Mouse (Mus musculus): ENCODE measurements at regions not wholly inside any gene's neighbourhood (a gene's known extent, or its start where the extent isn't known, plus 50 kb on each side); places are given as distances from the start of the nearest gene placed in this dataset.
A peak's percentile ranks its signal among the peaks of the same experiment; 100 is the strongest.

GRCm38 (mm10) chrX:11131253-11131652 is 167.8 kb upstream of the H2al1a start:
- intact Hi-C loops (cut with DNase I), result no loop called here
- no peak for DNase-seq (ENCODE audit: extremely low spot score in 1 of 2, low spot score in 2 of 2)

GRCm38 (mm10) chrX:11139971-11140421 is 159.1 kb upstream of the H2al1a start:
- intact Hi-C loops (cut with DNase I), result no loop called here
- DNase-seq (ENCODE audit: extremely low spot score in 1 of 2, low spot score in 2 of 2), result peak in 1 of 2 experiments; percentile 59

DNA sequence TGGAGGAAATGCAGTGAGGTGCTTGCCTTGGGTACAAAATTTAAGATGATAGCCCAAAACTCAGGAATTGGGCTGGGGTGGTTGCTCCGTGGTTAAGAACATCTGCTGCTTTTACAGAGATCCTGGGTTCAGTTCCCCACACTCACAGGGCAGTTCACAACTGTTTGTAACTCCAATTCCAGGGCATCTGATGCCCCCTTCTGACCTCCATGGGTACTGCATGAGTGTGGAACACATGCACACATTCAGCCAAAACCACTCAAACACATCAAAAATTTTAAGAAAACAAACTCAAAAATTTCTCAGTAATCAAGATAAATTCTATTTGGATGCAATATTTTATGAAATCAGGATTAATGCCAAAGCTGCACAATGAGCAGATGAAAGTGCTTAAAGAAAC is 157.8 kb upstream of the H2al1a start:
- DNase-seq (ENCODE audit: extremely low spot score in 1 of 2, low spot score in 2 of 2), result no peak
- intact Hi-C loops (cut with DNase I), result no loop called here

DNA sequence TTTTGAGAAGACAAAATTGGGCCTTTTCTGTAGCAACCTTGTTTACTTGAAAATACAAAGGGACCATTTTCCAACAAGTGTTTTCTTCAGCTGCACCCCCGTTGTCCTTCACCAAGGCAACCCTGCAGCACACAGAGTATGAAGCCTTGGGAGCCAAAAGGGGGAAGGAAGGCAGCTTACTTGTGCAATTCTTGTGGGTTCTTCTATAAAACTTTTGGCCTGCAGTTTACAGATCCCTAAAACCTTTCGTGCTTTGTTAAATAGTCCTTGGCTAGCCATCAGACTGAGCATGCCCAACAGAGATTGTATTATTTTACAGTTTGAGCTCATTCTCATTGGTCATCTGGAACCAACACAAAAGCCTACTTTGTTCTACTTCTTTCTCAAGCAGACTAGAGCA is 140.6 kb upstream of the H2al1a start:
- DNase-seq (ENCODE audit: extremely low spot score in 1 of 2, low spot score in 2 of 2), result peak in 1 of 2 experiments; percentile 5
- intact Hi-C loops (cut with DNase I), result no loop called here

- DNase-seq (ENCODE audit: extremely low spot score in 1 of 2, low spot score in 2 of 2), result no peak
- intact Hi-C loops (cut with DNase I), result no loop called here
Measured at GRCm38 (mm10) chrX:11170416-11170815, 128.6 kb upstream of the H2al1a start.

DNA sequence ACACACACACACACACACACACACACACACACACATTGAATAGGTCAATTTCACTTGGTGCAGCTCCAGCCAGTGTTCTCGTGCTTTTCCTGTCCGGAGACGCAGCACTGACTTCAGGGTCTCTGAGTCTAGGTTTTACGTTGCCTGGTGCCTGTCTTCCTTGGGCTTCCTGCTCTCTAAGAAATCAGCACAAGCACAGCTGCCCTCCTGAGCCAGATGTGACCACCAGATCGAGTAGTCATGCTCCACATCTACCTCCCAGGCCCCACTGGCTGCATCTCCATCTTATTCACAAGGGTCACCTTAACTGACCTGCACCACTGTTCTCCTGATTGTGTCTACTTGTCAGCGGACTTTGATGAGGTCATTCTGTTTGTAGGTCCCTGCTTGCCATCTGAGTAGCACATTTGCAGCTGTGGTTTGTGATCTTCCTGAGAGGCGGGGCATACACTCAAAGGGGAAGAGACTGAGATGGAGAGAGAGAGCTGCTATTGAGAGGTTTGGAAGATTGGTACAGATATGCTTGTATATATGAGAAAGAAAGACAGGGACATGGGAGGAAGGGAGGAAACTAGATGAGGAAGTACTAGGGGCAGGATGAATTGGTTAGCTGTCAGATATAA is 118.8 kb upstream of the H2al1a start:
- no peak for DNase-seq (ENCODE audit: extremely low spot score in 1 of 2, low spot score in 2 of 2)
- intact Hi-C loops (cut with DNase I), result no loop called here

DNA sequence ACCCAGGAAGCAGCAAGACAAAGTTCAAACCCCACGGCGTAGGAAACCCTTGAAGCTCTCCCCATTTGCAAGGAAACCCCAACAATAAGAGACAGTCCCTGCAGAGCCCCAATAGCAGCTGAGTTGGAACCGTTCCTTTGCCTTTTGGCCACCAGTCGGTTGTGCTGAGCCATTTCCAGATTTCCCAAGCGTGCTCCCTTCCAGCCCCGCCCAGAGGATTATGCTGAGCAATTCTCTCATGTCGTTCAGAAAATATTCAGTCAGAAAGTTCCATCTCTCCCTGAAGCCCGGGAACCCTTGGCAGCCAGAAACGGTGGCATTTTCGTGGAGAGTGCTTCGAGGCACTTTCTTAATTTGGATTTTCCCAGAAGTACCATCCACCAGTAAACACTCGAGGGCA is 117.2 kb upstream of the H2al1a start:
- intact Hi-C loops (cut with DNase I), result no loop called here
- DNase-seq (ENCODE audit: extremely low spot score in 1 of 2, low spot score in 2 of 2), result no peak

DNA sequence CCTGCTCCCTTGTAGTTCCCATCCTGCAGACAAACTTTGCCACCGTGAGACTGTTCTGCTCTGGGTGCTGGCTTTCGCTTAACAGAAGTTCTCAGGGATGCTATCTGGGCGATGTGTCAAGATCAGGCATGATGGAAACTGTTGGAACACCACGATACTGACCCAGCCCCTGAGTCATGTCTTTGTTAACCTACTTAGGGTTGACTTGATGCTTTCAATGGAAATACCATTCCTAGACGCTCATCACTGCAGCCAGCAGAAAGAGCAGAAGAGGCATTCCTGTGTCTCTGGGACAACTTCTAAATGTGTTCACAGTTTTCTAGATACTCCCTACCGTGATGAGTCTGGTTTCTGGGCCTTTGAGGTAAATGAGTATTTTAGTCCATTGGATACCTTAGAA is 108.2 kb upstream of the H2al1a start:
- intact Hi-C loops (cut with DNase I), result no loop called here
- no peak for DNase-seq (ENCODE audit: extremely low spot score in 1 of 2, low spot score in 2 of 2)

DNA sequence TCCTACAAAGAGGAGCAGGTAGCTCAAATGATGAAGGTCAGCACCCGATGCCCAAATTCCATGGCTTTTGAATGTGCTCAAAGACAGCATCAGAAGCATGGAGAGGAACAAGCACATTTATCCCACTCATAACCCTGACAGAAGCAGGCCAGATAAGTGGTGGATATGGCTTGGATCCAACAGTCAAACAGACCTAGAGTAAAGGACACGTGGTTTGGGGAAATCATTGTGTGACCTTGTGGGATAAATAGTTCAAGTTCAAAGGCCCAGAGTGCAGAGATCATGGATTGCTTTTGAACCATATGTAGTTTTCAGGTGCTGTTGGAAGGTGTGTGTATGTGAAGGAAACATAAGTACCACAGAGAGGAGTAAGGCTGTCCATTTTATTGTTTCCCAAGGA is 94.9 kb upstream of the H2al1a start:
- no peak for DNase-seq (ENCODE audit: extremely low spot score in 1 of 2, low spot score in 2 of 2)
- intact Hi-C loops (cut with DNase I), result no loop called here

DNA sequence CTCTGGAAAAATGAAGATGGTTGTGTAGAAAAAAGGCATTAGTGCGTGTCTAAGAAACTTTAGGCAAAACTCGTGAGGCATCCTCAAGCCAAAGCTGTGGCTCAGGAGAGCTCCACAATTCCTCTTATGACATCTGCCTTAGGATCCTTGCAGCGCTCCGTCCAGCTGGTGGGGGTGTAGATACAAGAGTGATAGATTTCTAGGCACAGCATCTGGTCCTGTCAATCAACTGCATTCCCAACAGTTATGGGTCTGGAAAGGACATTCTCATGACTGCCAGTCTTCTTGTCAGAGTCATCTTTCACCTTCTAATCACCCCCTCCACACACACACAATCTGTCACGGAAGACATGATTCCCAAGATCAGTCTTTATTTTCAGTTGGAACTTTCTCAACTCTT is 89.2 kb upstream of the H2al1a start:
- no peak for DNase-seq (ENCODE audit: extremely low spot score in 1 of 2, low spot score in 2 of 2)
- intact Hi-C loops (cut with DNase I), result no loop called here

GRCm38 (mm10) chrX:11212811-11213210 is 86.2 kb upstream of the H2al1a start:
- no peak for DNase-seq (ENCODE audit: extremely low spot score in 1 of 2, low spot score in 2 of 2)
- intact Hi-C loops (cut with DNase I), result no loop called here

GRCm38 (mm10) chrX:11213492-11213891 is 85.6 kb upstream of the H2al1a start:
- DNase-seq (ENCODE audit: extremely low spot score in 1 of 2, low spot score in 2 of 2), result peak in 1 of 2 experiments; percentile 31
- intact Hi-C loops (cut with DNase I), result no loop called here

DNA sequence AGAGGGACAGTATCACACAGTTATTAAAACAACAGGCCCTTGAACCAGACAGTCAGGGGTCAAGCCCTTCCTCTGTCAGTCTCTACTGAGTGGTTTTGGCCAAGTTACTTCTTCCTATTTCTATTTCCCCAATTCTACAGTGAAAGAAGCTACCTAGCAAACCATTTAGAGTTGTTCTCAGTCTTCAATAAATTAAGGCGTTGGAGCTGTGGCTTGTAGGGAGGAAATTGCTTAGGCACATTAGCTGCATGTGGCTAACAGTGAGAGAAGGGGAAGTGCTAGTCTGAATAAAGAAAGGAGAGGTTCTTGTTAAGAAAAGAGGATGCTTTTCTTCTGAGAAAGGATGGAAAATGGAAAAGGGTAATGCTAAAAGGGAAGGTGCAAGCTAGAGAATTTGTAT is 60.0 kb upstream of the H2al1a start:
- DNase-seq (ENCODE audit: extremely low spot score in 1 of 2, low spot score in 2 of 2), result no peak
- intact Hi-C loops (cut with DNase I), result no loop called here

GRCm38 (mm10) chrX:11245576-11245975 is 53.5 kb upstream of the H2al1a start:
- no peak for DNase-seq (ENCODE audit: extremely low spot score in 1 of 2, low spot score in 2 of 2)
- intact Hi-C loops (cut with DNase I), result no loop called here

All from left cerebral cortex, postnatal 10 days (tissue).